Mouse (Mus musculus) neural tube, embryonic 12.5 days (tissue): ENCODE measurements at regions not wholly inside any gene's neighbourhood (a gene's known extent, or its start where the extent isn't known, plus 50 kb on each side); places are given as distances from the start of the nearest gene placed in this dataset.
"Not testable (repeated sequence)": the region's sequence is repeated elsewhere in the genome, so short reads cannot be mapped to it uniquely, and the experiment has no call there.

Experiments used
- ATAC-seq: fragments of 200-750 bp; cut with Nextera tagmentation; 2 replicates; pipeline ENCODE4 v1.8.0; 2017; ENCODE audit warnings: low read depth, mild to moderate bottlenecking, moderate TSS enrichment, moderate library complexity; ENCODE audit not compliant: low FRiP score
- H3K27ac ChIP-seq: fragments of 300-500 bp; sonication (generic); 2 replicates; pipeline ENCODE4 v1.5.1; 2016
- H3K27me3 ChIP-seq: fragments of 300-500 bp; sonication (generic); replicated peaks from 2 replicates; pipeline ENCODE4 v1.6.1; 2016; ENCODE audit warnings: mild to moderate bottlenecking
- H3K36me3 ChIP-seq: fragments of 300-500 bp; sonication (generic); 2 replicates; pipeline ENCODE4 v1.6.1; 2016; ENCODE audit warnings: mild to moderate bottlenecking
- H3K4me1 ChIP-seq: fragments of 300-500 bp; sonication (generic); 2 replicates; pipeline ENCODE4 v1.6.1; 2016
- H3K4me2 ChIP-seq: fragments of 300-500 bp; sonication (generic); replicated peaks from 2 replicates; pipeline ENCODE4 v1.6.1; 2016; ENCODE audit warnings: mild to moderate bottlenecking
- H3K4me3 ChIP-seq: fragments of 300-500 bp; sonication (generic); 2 replicates; pipeline ENCODE4 v1.5.1; 2016
- H3K9ac ChIP-seq: fragments of 300-500 bp; sonication (generic); 2 replicates; pipeline ENCODE4 v1.6.1; 2016; ENCODE audit warnings: mild to moderate bottlenecking
- H3K9me3 ChIP-seq: fragments of 300-500 bp; sonication (generic); 2 replicates; pipeline ENCODE4 v1.6.1; 2016; ENCODE audit warnings: mild to moderate bottlenecking
- WGBS: fragments of 180-500 bp; shearing (Covaris S2); methylation state at CpG from one replicate; pipeline ENCODE4 v1.1.7; 2016; 5-methylcytosine and 5-hydroxymethylcytosine counted together

- Histone ChIP-seq H3K4me1 (no peaks in the 10 kb centered on the region; the same call in 1 of the 2 replicates), H3K27me3 (peaks cover 39% of the 10 kb centered on the region), H3K36me3 (no peaks in the 10 kb centered on the region), H3K9me3 (no peaks in the 10 kb centered on the region), H3K27ac (peak overlapping the region; percentile 64), H3K4me3 (no peak overlapping the region), H3K9ac (no peak overlapping the region), H3K4me2 (peak overlapping the region; percentile 30)
- WGBS, result 19% methylated on average over 15 of the region's 15 CpGs
- ATAC-seq, result peak; percentile 96
Observed at GRCm38 (mm10) chr6:61042667-61043523, 118.1 kb downstream of the Mmrn1 start.

GRCm38 (mm10) chr6:61043524-61044450 is 119.0 kb downstream of the Mmrn1 start:
- no peak overlapping the region for H3K4me3 ChIP-seq
- no peaks in the 10 kb centered on the region for H3K9me3 ChIP-seq
- H3K27me3 ChIP-seq, result peaks cover 33% of the 10 kb centered on the region
- H3K36me3 ChIP-seq, result no peaks in the 10 kb centered on the region
- WGBS, result 42% methylated on average over 9 of the region's 9 CpGs
- peak; percentile 67 for ATAC-seq
- peak overlapping the region; percentile 64 for H3K27ac ChIP-seq
- peak overlapping the region; percentile 30 for H3K4me2 ChIP-seq
- H3K4me1 ChIP-seq, result no peaks in the 10 kb centered on the region; the same call in 1 of the 2 replicates
- no peak overlapping the region for H3K9ac ChIP-seq

DNA sequence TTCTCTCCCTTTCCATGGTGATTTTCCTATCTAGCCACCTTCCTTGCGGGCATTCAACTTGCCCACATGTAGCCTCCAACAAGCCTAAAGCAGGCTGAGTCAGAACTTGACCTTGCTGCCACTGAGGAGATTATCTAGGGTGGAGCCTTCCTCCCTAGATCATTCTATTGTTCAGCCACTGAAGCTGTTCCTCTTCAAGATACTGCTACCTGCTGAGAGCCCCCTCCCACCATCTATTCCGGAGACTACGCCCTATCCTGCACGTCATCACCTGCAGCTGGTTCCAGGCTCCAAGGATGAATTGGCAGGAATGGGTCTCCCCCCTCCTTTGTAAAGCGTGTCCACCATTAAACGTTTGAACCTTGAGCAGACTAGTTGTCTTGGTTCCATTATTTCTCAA is 122.9 kb downstream of the Mmrn1 start:
- H3K9me3 ChIP-seq, H3K4me1 ChIP-seq, ATAC-seq, H3K4me3 ChIP-seq, H3K36me3 ChIP-seq, H3K27ac ChIP-seq, H3K4me2 ChIP-seq, H3K9ac ChIP-seq: not testable (repeated sequence)
- H3K27me3 ChIP-seq, result peaks cover 21% of the 10 kb centered on the region
- WGBS, result 85% methylated on average over 6 of the region's 6 CpGs

DNA sequence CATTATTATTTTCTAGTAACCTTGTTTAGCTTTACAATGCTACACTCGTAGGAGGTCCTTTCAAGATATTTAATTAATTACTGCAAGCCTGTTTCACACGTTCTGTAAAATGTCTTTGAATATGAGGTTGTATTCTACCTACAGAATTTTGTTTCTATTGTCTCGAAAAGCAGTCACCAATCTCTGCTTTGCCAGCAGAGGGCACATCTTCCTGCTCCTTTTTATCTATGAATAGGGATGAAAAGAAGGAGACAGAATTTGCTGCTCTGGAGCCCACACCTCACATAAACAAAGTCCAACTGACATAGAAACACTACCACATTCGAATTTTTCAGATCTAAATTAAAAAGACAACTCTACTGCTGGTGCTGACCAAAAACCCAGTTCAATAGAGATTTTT is 117.0 kb upstream of the Ccser1 start:
- no peak overlapping the region for H3K27ac ChIP-seq
- no peaks in the 10 kb centered on the region for H3K27me3 ChIP-seq
- ATAC-seq, result no peak
- no peak overlapping the region for H3K9ac ChIP-seq
- no peaks in the 10 kb centered on the region for H3K9me3 ChIP-seq
- H3K4me1 ChIP-seq, result peaks cover 14% of the 10 kb centered on the region
- H3K36me3 ChIP-seq, result no peaks in the 10 kb centered on the region
- 37% methylated on average over 4 of the region's 4 CpGs for WGBS
- no peak overlapping the region for H3K4me2 ChIP-seq
- no peak overlapping the region for H3K4me3 ChIP-seq

GRCm38 (mm10) chr6:61065769-61066168 is 114.4 kb upstream of the Ccser1 start:
- no peak for ATAC-seq
- no peak overlapping the region for H3K4me3 ChIP-seq
- H3K4me2 ChIP-seq, result no peak overlapping the region
- H3K27me3 ChIP-seq, result no peaks in the 10 kb centered on the region
- no peaks in the 10 kb centered on the region for H3K36me3 ChIP-seq
- no peak overlapping the region for H3K9ac ChIP-seq
- H3K9me3 ChIP-seq, result no peaks in the 10 kb centered on the region
- H3K4me1 ChIP-seq, result peaks cover 15% of the 10 kb centered on the region
- no peak overlapping the region for H3K27ac ChIP-seq

DNA sequence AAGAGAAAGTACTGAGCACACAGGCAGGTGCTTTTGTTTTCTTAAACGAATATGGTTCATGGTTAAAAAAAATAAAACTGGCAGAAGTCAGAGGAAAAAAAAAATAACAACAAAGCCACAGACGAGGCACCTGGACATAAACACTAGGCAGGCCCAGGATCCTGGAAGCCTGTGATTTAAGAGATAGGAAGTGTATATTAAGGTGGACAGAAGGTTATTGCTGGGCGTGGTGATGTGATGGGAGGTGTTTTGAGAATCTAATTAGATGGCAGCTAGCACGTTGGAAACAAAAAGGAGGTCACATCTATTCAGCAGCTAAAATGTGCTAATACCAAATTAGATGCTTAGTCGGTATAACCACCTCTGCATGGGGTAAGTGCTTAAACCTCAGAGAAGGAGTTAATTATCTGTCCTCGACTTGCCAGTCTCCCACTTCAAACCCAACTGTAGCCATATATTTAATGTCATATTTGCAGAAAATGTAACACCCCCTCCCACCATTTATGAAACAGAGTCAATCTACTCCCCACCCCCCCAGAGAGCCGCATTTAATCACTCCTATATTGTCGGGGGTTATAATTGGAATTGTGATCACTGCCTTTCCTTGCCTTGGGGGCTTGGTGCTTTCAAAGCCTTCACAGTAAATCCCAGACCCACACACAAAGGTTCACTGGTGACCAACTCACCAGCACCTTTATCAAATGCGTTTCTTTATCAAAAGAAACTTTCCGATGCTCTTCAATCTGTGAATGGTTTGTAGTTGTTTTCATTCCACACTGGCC is 113.4 kb upstream of the Ccser1 start:
- 23% methylated on average over 10 of the region's 10 CpGs for WGBS
- ATAC-seq, result peak; percentile 57
- Histone ChIP-seq H3K36me3 (no peaks in the 10 kb centered on the region), H3K4me3 (no peak overlapping the region), H3K9ac (no peak overlapping the region), H3K9me3 (no peaks in the 10 kb centered on the region), H3K27me3 (no peaks in the 10 kb centered on the region), H3K4me2 (peak overlapping the region; percentile 33; the same call in 1 of the 2 replicates), H3K4me1 (peaks cover 15% of the 10 kb centered on the region), H3K27ac (no peak overlapping the region; the same call in 1 of the 2 replicates)

- Histone ChIP-seq H3K9ac (no peak overlapping the region), H3K9me3 (no peaks in the 10 kb centered on the region), H3K4me2 (peak overlapping the region; percentile 33), H3K4me3 (no peak overlapping the region), H3K27ac (no peak overlapping the region), H3K27me3 (no peaks in the 10 kb centered on the region), H3K4me1 (peaks cover 15% of the 10 kb centered on the region), H3K36me3 (no peaks in the 10 kb centered on the region)
- peak; percentile 57 for ATAC-seq
- 10% methylated on average over 10 of the region's 10 CpGs for WGBS
Observed at GRCm38 (mm10) chr6:61067355-61068116, 112.6 kb upstream of the Ccser1 start.

GRCm38 (mm10) chr6:61068117-61068489 is 112.0 kb upstream of the Ccser1 start:
- H3K27ac ChIP-seq, result no peak overlapping the region
- no peak overlapping the region for H3K4me3 ChIP-seq
- no peaks in the 10 kb centered on the region for H3K27me3 ChIP-seq
- peak overlapping the region; percentile 27 for H3K4me2 ChIP-seq
- H3K36me3 ChIP-seq, result no peaks in the 10 kb centered on the region
- no peak overlapping the region for H3K9ac ChIP-seq
- peaks cover 15% of the 10 kb centered on the region for H3K4me1 ChIP-seq
- WGBS, result 11% methylated on average over 1 of the region's 1 CpGs
- no peaks in the 10 kb centered on the region for H3K9me3 ChIP-seq
- 0 out of 2 replicates have a peak, but pooled peaks have one; percentile 19 for ATAC-seq

DNA sequence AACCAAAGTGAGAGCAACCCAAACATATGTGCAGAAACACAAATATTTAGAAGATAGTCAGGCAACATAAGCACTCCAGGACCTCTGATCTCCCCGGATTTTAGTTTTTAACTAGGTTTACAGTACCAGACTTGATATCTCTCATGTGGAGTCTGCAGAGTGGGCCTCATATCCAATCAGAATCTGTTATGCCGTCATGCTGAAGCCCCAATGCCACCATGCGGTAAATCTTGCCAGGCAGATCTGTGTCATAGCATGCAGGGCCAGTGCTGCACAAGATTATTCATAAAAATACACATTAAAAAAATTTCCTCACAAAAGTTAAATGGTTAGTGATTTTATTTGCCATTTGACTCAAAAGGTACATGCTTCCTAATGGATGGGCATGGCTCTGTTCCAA is 106.9 kb upstream of the Ccser1 start:
- 89% methylated on average over 3 of the region's 3 CpGs for WGBS
- Histone ChIP-seq H3K4me3 (no peak overlapping the region), H3K36me3 (no peaks in the 10 kb centered on the region), H3K9ac (no peak overlapping the region), H3K9me3 (no peaks in the 10 kb centered on the region), H3K27me3 (no peaks in the 10 kb centered on the region), H3K27ac (no peak overlapping the region), H3K4me1 (no peaks in the 10 kb centered on the region), H3K4me2 (no peak overlapping the region)
- ATAC-seq, result no peak

DNA sequence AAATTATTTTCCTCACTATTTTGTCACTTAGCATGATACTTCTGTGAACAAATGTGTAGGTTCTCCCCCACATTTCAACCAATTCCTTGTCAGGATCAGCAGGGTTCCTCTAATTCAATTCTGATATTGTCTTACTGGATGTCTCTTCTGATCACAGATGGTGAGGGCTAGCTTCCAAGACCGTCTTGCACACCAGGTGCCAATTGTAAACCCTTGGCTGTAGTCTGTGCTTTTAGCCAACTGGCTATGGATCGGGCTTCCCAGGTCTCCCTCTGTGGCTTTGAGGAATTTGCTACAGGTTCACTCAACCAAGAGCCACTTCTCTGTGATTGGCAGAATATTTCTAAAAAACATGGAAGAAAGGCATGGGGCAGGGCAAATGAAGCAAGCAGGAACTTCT is 106.3 kb upstream of the Ccser1 start:
- Histone ChIP-seq H3K36me3 (no peaks in the 10 kb centered on the region), H3K4me2 (no peak overlapping the region), H3K4me3 (no peak overlapping the region), H3K4me1 (no peaks in the 10 kb centered on the region), H3K27ac (no peak overlapping the region), H3K27me3 (no peaks in the 10 kb centered on the region), H3K9me3 (no peaks in the 10 kb centered on the region), H3K9ac (no peak overlapping the region)
- WGBS, result 77% methylated on average over 2 of the region's 2 CpGs
- no peak for ATAC-seq

- Histone ChIP-seq H3K9ac (no peak overlapping the region), H3K27ac (no peak overlapping the region), H3K27me3 (no peaks in the 10 kb centered on the region), H3K4me3 (no peak overlapping the region), H3K4me1 (no peaks in the 10 kb centered on the region), H3K9me3 (no peaks in the 10 kb centered on the region), H3K36me3 (no peaks in the 10 kb centered on the region), H3K4me2 (no peak overlapping the region)
- ATAC-seq, result no peak
- 97% methylated on average over 3 of the region's 3 CpGs for WGBS
Observed at GRCm38 (mm10) chr6:61074700-61075099, 105.4 kb upstream of the Ccser1 start.
